22 mouse cellular contexts compared by ENCODE assay signal in genomic region chrX:57228178-57228577, GRCm38 (mm10). TPM values are rescaled to one million over a fixed set of nuclear protein-coding genes. Genes with fewer than 3 reads are reported as not detected.
A peak's percentile ranks its signal among the peaks of the same experiment; 100 is the strongest.
DNase-seq lines count a peak whose midpoint lies in the region; ATAC-seq and TF ChIP-seq lines count a peak whose summit lies in the region.
"Had no signal": no experiment of that assay in that cellular context is flagged by ENCODE, and none has a peak within 500 bp of the region (broad histone marks: within the 10 kb centered on the region; RNA-seq: fewer than 3 reads in every experiment).

No protein-coding gene starts in this region.

- peaks cover 8% of the 10 kb centered on the region for H3K4me1 ChIP-seq in thymus, adult 2 months (replicated peaks; ENCODE audit: control insufficient read depth, insufficient read depth, low read length)
- no peaks in the 10 kb centered on the region for H3K4me1 ChIP-seq in forebrain, embryonic 16.5 days (replicated peaks; ENCODE audit: control insufficient read depth, insufficient read depth, low read length)
- H3K4me1 ChIP-seq: embryonic facial prominence, embryonic 13.5 days; lung, embryonic 15.5 days; stomach, embryonic 15.5 days had no signal

- DNase-seq in A20 (ENCODE audit: low read depth, low spot score): peak; percentile 74
- DNase-seq in thymus, adult 2 months: peak; percentile 49
- no peak for DNase-seq in adrenal gland, adult (ENCODE audit: inconsistent age in 2 of 2, low spot score in 1 of 2)
- no peak for DNase-seq in right cerebral cortex, postnatal 4 days
- DNase-seq in ovary, postnatal 14 days (ENCODE audit: low spot score): no peak
- DNase-seq: adrenal gland, postnatal 25 days; cerebellum, adult 8-10 months; gastrocnemius, postnatal 25 days; heart, postnatal 10 days; kidney, adult 11 months; kidney, postnatal 10 days; liver had no signal

- H3K27me3 ChIP-seq in thymus, adult 2 months (ENCODE audit: control insufficient read depth, insufficient read depth, low read length): no peaks in the 10 kb centered on the region
- H3K27me3 ChIP-seq in forebrain, embryonic 16.5 days (replicated peaks; ENCODE audit: control insufficient read depth, insufficient read depth, low read length): no peaks in the 10 kb centered on the region
- H3K27me3 ChIP-seq: embryonic facial prominence, embryonic 13.5 days; lung, embryonic 15.5 days; stomach, embryonic 15.5 days had no signal

- no peak for TF ChIP-seq POLR2A in thymus, adult 2 months (IDR thresholded peaks at IDR 0.05; ENCODE audit: control insufficient read depth, extremely low read depth, insufficient read depth, low read length, poor library complexity)

- WGBS in thymus, adult 2 months: 3% methylated on average over 2 of the region's 2 CpGs
- 68% methylated on average over 2 of the region's 2 CpGs for WGBS in forebrain, embryonic 16.5 days

- no peak overlapping the region for H3K4me2 ChIP-seq in forebrain, embryonic 16.5 days (ENCODE audit: low read length)
- H3K4me2 ChIP-seq: embryonic facial prominence, embryonic 13.5 days; hindbrain, embryonic 14.5 days; lung, embryonic 15.5 days; stomach, embryonic 15.5 days had no signal

- H3K9ac ChIP-seq in forebrain, embryonic 16.5 days (replicated peaks; ENCODE audit: low read depth, low read length): no peak overlapping the region
- H3K9ac ChIP-seq: embryonic facial prominence, embryonic 13.5 days; hindbrain, embryonic 14.5 days; lung, embryonic 15.5 days; stomach, embryonic 15.5 days had no signal

- H3K9me3 ChIP-seq in forebrain, embryonic 16.5 days (ENCODE audit: control insufficient read depth, low read length): no peaks in the 10 kb centered on the region
- H3K9me3 ChIP-seq: embryonic facial prominence, embryonic 13.5 days; lung, embryonic 15.5 days; stomach, embryonic 15.5 days had no signal

- TF ChIP-seq CTCF in thymus, adult 2 months (IDR thresholded peaks at IDR 0.05; ENCODE audit: borderline replicate concordance, control insufficient read depth, extremely low read depth, insufficient read depth, low read length, poor library complexity): no peak

- peak overlapping the region; percentile 99 for H3K27ac ChIP-seq in thymus, adult 2 months (ENCODE audit: control insufficient read depth, insufficient read depth, low read length)
- no peak overlapping the region for H3K27ac ChIP-seq in forebrain, embryonic 16.5 days (ENCODE audit: low read length)
- H3K27ac ChIP-seq: embryonic facial prominence, embryonic 13.5 days; hindbrain, embryonic 14.5 days; layer of hippocampus, adult 2 months; lung, embryonic 15.5 days; stomach, embryonic 15.5 days had no signal

- H3K36me3 ChIP-seq in thymus, adult 2 months (ENCODE audit: control insufficient read depth, insufficient read depth, low read length): peaks cover 6% of the 10 kb centered on the region; the same call in 1 of the 2 replicates
- no peaks in the 10 kb centered on the region for H3K36me3 ChIP-seq in forebrain, embryonic 16.5 days (ENCODE audit: control insufficient read depth, insufficient read depth)
- H3K36me3 ChIP-seq: embryonic facial prominence, embryonic 13.5 days; lung, embryonic 15.5 days; stomach, embryonic 15.5 days had no signal

- ATAC-seq in CD4-positive, CD25-positive, alpha-beta regulatory T cell, adult 4 months: peak; percentile 95
- ATAC-seq in inflammation-experienced regulatory T-cells, adult 6 months: peak; percentile 88
- no peak for ATAC-seq in forebrain, embryonic 16.5 days
- ATAC-seq: midbrain, embryonic 16.5 days had no signal

- peak overlapping the region; percentile 52 for H3K4me3 ChIP-seq in thymus, adult 2 months (ENCODE audit: control insufficient read depth, insufficient read depth, low read length)
- no peak overlapping the region for H3K4me3 ChIP-seq in forebrain, embryonic 16.5 days (replicated peaks; ENCODE audit: low read length)
- H3K4me3 ChIP-seq: embryonic facial prominence, embryonic 13.5 days; layer of hippocampus, adult 2 months; lung, embryonic 15.5 days; stomach, embryonic 15.5 days had no signal

RNA-seq across cellular contexts. Expression of gene Cd40lg, which starts 16.2 kb away (rescaled TPM):
- 10 to 100 TPM; 31.4 to 42.4 TPM for polyA plus RNA-seq in CD4-positive, CD25-positive, alpha-beta regulatory T cell, adult 4 months (2017; shearing (Covaris generic))
- polyA plus RNA-seq in inflammation-experienced regulatory T-cells, adult 6 months (2017; shearing (Covaris generic)): 10 to 100 TPM; 65.0 to 80.7 (median 69.6) TPM
- polyA plus RNA-seq in thymus, adult 2 months (2012; rRNA removed): 6.0 and 7.2 TPM in 2 replicates
- not detected in 2 replicates for polyA plus RNA-seq in forebrain, embryonic 16.5 days (2015; fragmentation: Nextera tagmentation; extraction: Ambion mirVana)
- polyA plus RNA-seq: cortical plate, adult 2 months; embryonic facial prominence, embryonic 13.5 days; hindbrain, embryonic 14.5 days; lung, embryonic 15.5 days; midbrain, embryonic 16.5 days; stomach, embryonic 15.5 days had no signal

Comparison
In these comparisons a context has a peak if more than half of its experiments do, and no peak if none do; other contexts are left out.
1. DNase-seq: peak in A20 (single experiment) and thymus, adult 2 months (single experiment); none in adrenal gland, adult (0 of 2), right cerebral cortex, postnatal 4 days (single experiment) and ovary, postnatal 14 days (single experiment).